Mouse (Mus musculus) brain, embryonic 14.5 days (tissue): ENCODE data around the gene Znhit1.

Experiments
- CTCF ChIP-seq: fragments of 200-500 bp; IDR thresholded peaks from 2 replicates; pipeline ENCODE4 v1.5.1; 2012; ENCODE audit warnings: inconsistent platforms, mild to moderate bottlenecking, moderate library complexity, borderline replicate concordance; ENCODE audit not compliant: insufficient read depth, insufficient read length; ENCODE audit errors: extremely low read depth
- POLR2A ChIP-seq: fragments of 200-500 bp; IDR thresholded peaks from 2 replicates; pipeline ENCODE4 v1.6.1; 2012; ENCODE audit warnings: mild to moderate bottlenecking, inconsistent platforms, borderline replicate concordance; ENCODE audit not compliant: poor library complexity, insufficient read depth, insufficient read length, severe bottlenecking; ENCODE audit errors: extremely low read depth

DNA sequence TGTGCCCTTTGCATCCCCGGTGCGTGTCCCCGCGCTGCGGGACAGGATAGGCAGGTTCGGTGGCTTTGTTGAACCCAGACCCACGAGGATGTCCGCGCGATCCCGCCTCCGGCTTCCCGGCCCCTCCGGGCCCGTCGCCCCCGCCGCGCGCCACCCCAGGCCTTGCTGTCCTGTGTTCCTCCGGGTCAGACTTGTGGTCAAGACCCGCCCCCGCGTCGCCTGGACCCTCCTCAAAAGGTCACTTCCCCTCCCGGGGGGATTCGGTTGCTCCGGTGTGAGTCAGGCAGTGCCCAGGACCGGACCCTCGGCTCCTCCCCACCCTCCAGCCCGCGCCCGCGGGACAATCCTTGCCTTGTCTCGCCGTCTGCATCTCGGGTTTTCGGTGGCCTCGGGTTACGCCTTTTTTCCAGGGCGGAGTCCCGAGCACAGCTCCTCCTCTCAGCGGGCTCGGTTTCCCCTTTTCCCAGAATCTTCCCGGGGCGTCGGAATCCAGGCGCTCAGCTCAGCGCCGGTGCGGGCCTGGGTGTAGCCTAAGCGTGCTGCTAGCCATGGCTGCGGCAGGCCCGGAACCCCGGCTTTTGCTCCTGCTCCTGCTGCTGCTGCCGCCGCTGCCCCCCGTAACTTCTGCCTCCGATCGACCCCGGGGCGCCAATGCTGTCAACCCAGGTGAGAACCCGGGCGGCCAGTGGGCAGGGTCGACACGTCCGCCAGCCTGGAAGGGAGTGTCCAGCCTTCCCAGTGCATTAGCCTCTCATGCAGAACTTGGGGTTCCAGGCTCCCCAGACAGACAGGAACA lies 485 bp downstream of the Znhit1 start:
- TF ChIP-seq POLR2A (peak; percentile 50; the same call in 1 of the 2 replicates), CTCF (no peak)
